Mouse (Mus musculus): ENCODE measurements around the gene Acbd3.

Gene Acbd3

GRCm38 (mm10) chr1:180725704-180726179, at the start of gene Acbd3:
Gene Acbd3 (plus strand): TSS chr1:180726043.
- peak; percentile 97 for DNase-seq

- DNase-seq = no peak
Measured at GRCm38 (mm10) chr1:180691284-180691683, 34.6 kb upstream of the Acbd3 start.

DNA sequence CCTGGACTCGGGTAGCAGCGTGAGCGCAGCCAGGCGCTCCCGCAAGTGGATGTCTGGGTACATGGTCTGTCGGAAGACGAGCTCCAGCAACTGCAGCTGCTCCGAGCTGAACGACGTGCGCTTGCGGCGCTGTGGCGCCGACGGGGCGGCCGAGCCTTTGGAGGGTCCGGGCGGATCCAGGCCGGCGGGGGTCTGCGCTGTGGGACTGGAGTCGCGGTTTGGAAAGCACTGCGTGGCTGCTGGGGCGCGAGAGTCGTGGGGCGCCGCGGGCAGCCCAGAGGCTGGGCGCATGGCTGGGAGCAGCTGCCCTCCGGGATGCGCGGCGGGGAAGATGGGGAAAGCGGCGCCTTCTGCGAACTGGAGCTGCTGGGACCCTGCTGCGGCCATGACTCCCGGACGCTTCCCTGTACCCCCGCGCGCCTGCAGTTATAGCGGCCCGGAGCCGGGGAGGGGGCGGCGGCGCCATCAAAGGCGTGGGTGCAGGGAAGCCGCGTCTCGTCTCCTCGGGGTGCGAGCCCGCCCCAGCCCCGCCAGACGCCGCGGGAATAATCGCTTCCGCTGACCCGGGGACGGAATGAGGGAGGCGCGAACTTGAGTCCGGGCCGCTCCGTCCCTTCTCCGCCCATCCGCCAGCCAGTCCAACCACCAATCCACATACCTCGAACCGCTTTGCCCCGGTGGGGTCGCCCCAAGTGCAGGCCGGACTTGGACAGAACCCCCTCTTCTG, 29.1 kb upstream of the Acbd3 start, which contains the start of gene Mixl1:
TSS of gene Mixl1 (minus strand) at position 409 of the 727 bp plus-strand sequence.
- peak; percentile 63 for DNase-seq

- DNase-seq = no peak
Measured at GRCm38 (mm10) chr1:180698063-180698462, 27.8 kb upstream of the Acbd3 start.

DNA sequence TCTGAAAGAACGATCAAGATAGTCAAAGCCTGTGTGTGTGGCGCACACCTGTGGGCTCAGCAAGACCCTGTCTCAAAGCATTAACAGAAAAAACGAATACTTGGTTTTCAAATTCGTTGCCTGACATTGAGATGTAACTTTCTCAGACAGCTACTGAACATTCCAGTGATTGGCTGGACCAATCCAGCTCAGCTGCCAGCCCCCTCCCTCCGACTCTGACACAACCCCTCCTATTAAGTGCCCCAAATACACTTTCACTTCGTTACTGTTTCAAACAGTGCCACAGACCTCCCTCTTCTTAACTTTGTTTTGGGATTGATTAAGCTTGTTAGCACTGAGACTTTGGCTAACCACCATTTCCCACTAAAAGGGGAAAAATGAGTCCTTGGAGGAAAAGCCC, 22.4 kb upstream of the Acbd3 start:
- peak; percentile 45 for DNase-seq

- DNase-seq = no peak
Measured at GRCm38 (mm10) chr1:180707368-180707767, 18.5 kb upstream of the Acbd3 start.

DNA sequence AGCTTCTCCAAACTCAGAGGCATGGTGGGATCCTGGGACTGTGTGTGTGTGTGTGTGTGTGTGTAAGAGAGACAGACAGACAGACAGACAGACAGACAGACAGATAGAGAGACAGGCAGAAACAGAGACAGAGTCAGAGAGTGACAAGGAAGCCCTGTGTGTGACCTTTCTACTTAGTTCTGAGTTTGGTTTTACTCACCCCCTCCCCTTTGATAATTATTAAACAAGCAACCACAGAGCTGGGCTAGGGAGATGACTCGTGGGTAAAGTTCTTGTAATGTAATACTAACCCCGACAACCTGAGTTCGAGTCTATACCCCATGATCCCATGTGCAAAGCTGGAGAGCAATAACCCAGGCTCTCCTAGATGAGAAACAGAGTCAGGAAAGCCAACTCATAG, 18.0 kb upstream of the Acbd3 start:
- no peak for DNase-seq

DNA sequence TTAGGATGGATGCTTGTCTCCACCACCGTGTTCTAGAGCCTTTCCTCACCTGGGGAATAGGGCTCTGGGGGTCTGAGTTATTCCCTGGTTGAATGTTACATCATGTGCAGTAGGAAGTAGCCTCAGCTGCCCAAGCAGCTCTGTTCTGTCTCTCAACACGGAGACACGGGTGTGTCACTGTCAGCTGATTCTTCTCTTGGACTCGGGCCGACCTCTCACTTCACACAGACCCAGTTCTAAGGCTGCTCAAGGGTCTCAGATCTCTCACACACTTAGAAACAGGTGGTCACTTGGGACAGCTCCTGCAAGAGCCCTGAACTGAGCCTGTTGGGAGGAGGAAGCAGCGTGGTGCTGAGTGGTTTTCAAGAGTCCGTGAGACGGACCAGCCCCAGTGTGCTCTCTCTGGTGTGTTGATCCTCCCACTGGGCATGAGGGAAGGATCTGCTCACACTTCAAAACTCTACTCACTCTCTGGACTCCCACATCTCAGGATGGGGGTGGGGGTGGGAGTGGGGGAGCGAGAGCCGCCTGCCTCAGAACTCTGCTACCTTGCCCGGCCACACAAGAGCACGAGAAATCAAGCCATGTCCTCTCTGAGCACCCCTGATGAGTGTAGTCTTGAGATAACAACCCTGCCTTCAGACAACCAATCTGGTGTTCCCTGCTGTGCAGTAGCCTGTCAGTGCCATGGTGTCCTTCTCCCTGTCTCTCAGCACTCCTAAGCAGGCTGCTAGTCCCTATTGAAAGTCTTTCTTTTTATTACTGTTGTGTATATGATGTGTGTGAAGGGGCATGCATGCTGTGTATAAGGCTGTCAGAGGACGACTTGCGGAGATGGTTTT, 16.7 kb upstream of the Acbd3 start:
- DNase-seq = no peak

DNA sequence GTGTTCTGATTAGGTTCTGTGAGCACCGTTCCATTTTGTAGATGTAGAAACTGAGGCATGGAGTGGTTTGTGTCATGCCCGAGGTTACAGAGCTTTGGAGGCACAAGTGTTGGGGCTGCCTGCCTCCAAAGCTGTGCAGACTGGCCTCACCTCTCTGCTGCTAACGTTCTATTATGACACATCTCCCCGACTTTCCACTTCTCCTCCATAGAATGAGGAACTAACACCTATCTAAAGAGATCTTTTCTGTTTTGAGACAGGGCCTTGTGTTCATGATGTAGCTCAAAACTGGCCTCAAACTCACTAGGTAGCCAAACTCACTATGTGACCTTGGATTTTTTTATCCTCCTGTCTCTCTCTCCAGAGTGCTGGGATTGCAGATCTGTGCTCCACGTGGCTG, 7.1 kb upstream of the Acbd3 start:
- DNase-seq = no peak

DNA sequence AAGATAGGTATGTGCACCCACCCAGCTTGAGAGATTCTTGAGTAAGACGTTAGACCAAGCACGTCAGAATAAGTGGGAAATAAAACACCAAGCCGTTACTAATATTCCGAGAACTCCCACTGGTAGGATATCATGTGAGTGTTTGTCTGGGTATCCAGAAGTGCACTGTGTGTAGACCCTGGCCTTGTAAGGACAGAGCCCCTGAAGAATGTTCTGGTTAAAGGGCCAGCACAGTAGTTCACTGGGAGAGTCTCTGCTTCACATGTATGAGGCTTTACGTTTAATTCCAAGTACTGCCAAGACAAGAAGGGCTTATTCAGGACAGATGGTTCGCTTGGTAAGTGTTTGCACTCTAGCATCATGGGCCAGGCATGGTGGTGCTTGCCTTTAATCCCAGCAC, 6.4 kb upstream of the Acbd3 start:
- no peak for DNase-seq

- peak; percentile 91 for DNase-seq
Measured at GRCm38 (mm10) chr1:180719951-180720689, 5.7 kb upstream of the Acbd3 start.

- DNase-seq = no peak
Measured at GRCm38 (mm10) chr1:180722608-180723007, 3.2 kb upstream of the Acbd3 start.

- DNase-seq = peak; percentile 28
Measured at GRCm38 (mm10) chr1:180723701-180724238, 2.1 kb upstream of the Acbd3 start.

GRCm38 (mm10) chr1:180726183-180726582, 340 bp downstream of the Acbd3 start:
- DNase-seq = no peak

DNA sequence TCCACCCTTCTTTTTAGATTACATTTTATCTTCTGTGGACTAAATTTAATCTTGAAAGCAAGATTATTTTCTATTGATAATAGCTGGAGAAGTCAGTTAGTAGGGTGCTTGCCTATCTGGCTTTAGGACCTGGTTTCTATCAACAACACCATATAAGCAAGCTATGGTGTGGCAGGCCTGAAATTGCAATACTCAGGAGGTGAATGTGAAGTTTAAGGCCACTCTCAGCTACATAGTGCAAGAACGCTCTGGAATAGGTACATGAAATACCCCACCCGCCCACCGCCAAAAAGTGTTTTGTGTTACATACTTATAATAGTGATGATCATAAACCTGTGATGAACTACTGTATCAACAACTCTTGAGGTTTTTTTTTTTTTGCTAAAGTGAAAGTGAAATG, 3.4 kb downstream of the Acbd3 start:
- no peak for DNase-seq

- DNase-seq = no peak
Measured at GRCm38 (mm10) chr1:180747827-180748226, 22.0 kb downstream of the Acbd3 start.

DNA sequence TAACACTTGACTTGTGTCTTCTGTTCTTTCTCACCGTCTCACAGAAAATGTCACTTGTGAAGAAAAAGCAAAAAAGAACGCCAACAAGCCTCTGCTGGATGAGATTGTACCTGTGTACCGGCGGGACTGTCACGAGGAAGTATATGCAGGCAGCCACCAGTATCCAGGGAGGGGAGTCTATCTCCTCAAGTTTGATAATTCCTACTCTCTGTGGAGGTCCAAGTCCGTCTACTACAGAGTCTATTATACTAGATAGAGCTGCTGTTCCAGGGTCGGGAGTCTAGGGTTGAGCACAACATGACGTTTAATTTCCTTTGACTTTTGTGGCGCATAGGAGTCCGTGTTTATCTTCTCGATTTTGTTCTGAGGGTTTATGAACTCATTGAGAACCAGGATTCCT, 26.3 kb downstream of the Acbd3 start:
- no peak for DNase-seq

DNA sequence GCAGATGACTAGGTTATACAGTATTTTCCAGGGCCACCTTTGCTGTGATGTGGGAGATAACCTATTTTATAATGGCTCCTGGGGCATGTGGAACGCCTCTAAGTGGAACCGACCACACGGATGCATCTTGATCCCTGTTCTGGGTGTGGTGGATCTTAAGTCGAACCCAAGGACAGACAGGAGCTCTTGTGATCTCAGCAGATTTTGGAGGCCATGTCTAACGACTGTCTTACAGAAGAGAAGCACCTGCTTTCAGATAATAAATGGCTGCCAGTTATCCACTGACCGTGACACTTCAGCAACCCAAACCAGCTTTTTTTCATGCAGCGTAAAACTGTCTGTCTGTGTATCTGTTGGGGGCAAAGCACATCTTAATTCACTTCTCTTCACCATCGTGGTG, 28.5 kb downstream of the Acbd3 start:
- DNase-seq = no peak

DNA sequence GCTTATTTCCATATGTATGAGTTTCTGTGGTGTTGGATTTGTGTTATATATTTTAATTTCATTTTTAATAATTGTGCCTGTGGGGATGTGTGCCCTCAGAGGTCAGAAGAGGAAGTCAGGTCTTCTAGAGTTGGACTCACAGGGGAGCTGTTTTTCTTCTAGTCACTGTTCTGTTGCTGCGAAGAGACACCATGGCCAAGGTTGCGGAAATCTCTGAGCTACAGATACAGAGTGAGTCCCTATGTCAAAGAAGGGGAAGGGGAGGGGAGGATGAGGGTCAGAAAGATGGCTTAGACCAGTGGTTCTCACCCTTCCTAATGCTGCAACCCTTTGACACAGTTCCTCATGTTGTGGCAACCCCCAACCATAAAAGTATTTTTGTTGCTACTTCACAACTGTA, 30.9 kb downstream of the Acbd3 start:
- no peak for DNase-seq

DNA sequence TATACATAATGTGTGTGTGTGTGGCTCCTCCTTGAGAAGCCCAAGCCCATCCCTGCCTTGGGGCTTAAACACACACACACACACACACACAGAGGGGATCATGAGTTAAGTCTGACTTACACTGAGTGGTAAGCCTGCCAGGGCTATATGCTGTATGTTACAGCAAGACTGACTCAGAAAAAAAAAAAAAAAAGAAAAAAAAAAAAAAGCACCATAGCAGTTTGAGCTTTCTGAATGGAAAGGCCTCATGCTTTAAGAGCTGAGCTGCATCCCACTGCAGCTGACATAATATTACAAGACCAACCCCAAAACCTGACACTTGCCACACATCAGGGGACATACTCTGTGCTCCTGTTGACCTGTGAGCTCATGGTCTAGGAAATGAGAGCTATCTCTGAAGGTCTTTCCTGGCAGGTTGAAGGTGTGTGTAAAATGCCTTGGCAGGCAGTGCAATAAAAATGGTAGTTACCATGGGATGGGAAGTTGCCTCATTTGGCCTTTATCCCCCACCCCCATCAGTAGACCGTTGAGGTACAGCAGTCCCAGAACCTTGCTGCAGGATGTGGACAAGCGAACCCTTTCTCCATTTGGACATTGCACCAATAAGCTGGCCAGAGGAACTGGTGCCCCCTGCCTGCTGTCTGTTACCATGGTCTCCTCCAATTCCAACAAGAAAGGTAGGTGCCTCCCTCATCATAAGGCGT, 31.6 kb downstream of the Acbd3 start:
- DNase-seq = no peak

GRCm38 (mm10) chr1:180757956-180758520, 32.2 kb downstream of the Acbd3 start:
- no peak for DNase-seq

DNA sequence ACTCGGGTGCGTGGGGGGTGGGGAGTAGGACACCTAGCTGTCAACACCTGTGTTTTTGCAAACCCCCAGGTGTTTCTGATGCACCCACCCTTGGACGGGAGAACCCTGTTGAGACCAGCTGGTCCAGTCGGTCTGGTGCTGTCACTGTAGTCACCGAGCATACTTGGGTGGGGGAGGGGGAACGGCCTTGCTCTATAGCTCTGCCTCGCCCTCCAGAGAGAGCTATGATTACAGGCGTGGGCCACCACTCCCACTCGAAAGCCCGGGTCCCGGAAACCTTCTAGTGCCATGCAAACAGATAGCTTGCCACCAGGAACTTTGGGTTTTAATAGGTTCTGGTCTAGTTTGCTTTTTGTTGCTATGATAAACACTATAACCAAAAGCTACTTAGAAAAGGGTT, 36.3 kb downstream of the Acbd3 start:
- no peak for DNase-seq
